Mouse (Mus musculus): ENCODE measurements around the gene Dhx16.
"Not testable (repeated sequence)": the region's sequence is repeated elsewhere in the genome, so short reads cannot be mapped to it uniquely, and the experiment has no call there.

Dhx16 gene

GRCm38 (mm10) chr17:35921710-35922109 lies 42.1 kb downstream of the Dhx16 start:
- DNase-seq, result no peak

GRCm38 (mm10) chr17:35922566-35922965 lies 42.9 kb downstream of the Dhx16 start:
- DNase-seq, result no peak

GRCm38 (mm10) chr17:35923281-35923680 lies 43.7 kb downstream of the Dhx16 start:
- DNase-seq, result no peak

GRCm38 (mm10) chr17:35927471-35927870 lies 47.9 kb downstream of the Dhx16 start:
- DNase-seq, result no peak

- no peak for DNase-seq
Measured at GRCm38 (mm10) chr17:35929534-35929933, 49.9 kb downstream of the Dhx16 start.

DNA sequence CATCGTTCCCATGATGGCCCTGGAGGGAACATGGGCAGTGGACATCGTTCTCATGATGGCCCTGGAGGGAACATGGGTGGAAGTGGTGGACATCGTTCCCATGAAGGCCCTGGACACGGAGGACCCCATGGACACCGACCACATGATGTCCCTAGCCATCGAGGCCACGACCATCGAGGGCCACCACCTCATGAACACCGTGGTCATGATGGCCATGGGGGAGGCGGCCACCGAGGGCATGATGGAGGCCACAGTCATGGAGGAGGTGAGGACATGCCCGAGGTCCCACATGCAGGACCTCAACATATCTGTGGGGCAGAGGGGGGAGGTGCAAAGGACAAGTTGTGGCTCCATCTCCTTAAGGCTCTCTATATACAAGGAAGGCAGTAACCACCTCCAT lies 51.0 kb downstream of the Dhx16 start:
- no peak for DNase-seq

GRCm38 (mm10) chr17:35932608-35933007 lies 53.0 kb downstream of the Dhx16 start:
- no peak for DNase-seq

GRCm38 (mm10) chr17:35935763-35936162 lies 56.1 kb downstream of the Dhx16 start:
- not testable (repeated sequence) for DNase-seq

GRCm38 (mm10) chr17:35937700-35938348 lies 58.2 kb downstream of the Dhx16 start:
- peak; percentile 47 for DNase-seq

DNA sequence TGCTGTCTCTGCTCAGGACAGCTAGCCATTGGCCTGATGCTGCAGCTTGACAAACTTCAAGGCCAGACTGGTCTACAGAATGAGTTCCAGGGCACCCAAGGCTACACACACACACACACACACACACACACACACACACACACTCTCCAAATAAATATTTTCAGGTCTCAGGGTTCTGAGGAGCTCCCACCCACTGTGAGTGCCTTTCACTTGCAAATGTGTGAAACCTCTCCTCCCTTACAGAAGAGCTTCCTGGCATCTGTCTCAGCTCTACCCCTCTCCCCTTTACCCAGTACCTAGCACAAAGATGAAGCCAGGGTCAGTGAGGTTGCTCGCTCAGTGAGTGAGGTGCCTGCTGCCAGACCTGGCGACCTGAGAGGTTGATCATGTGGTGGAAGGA lies 59.5 kb downstream of the Dhx16 start:
- DNase-seq, result no peak

DNA sequence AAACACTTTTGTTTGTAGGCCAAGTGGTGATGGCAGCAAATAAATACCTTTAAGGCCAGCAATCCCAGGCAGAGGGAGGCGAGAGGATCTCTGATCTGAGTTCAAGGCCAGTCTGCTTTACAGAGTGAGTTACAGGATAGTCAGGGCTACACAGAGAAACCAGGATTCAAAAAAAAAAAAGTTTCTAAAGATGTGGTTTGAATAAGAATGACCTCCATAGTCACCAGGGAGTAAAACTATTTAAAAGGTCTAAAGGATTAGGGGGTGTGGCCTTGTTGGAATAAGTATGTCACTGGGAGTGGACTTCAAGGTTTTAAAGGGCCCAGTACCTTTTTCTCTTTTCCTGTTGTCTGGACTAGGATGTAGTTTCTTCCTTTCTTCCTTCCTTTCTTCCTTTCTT lies 60.3 kb downstream of the Dhx16 start:
- no peak for DNase-seq

All from right cerebral cortex, adult 18-20 months (tissue).